Mouse (Mus musculus) limb, embryonic 11.5 days (tissue): ENCODE data around the gene Slc29a2. TPM values are rescaled to one million over a fixed set of nuclear protein-coding genes. Genes with fewer than 3 reads are reported as not detected.

Experiments
- ATAC-seq: fragments of 200-750 bp; cut with Nextera tagmentation; 2 replicates; pipeline ENCODE4 v1.8.0; 2017; ENCODE audit warnings: low read depth; ENCODE audit not compliant: insufficient number of reproducible peaks, low FRiP score, low TSS enrichment
- DNase-seq: peaks from one replicate; pipeline ENCODE4 v3.0.0-alpha.2; 2015; ENCODE audit warnings: low spot score
- H3K27ac ChIP-seq: fragments of 300-500 bp; sonication (generic); replicated peaks from 2 replicates; pipeline ENCODE4 v1.5.1; 2014; ENCODE audit warnings: low read depth, mild to moderate bottlenecking, low read length
- H3K27me3 ChIP-seq: fragments of 300-500 bp; sonication (generic); 2 replicates; pipeline ENCODE4 v1.6.1; 2014; ENCODE audit warnings: mild to moderate bottlenecking, low read length, mixed read lengths; ENCODE audit not compliant: control insufficient read depth, insufficient read depth
- H3K36me3 ChIP-seq: fragments of 300-500 bp; sonication (generic); 2 replicates; pipeline ENCODE4 v1.6.1; 2014; ENCODE audit warnings: mild to moderate bottlenecking, low read length, moderate library complexity, mixed read lengths; ENCODE audit not compliant: control insufficient read depth, insufficient read depth
- H3K4me1 ChIP-seq: fragments of 300-500 bp; sonication (generic); 2 replicates; pipeline ENCODE4 v1.6.1; 2014; ENCODE audit warnings: low read length, mixed read lengths; ENCODE audit not compliant: control insufficient read depth, insufficient read depth
- H3K4me2 ChIP-seq: fragments of 300-500 bp; sonication (generic); 2 replicates; pipeline ENCODE4 v1.6.1; 2014; ENCODE audit warnings: low read depth, mild to moderate bottlenecking, moderate library complexity; ENCODE audit not compliant: severe bottlenecking
- H3K4me3 ChIP-seq: fragments of 300-500 bp; sonication (generic); 2 replicates; pipeline ENCODE4 v1.5.1; 2014; ENCODE audit warnings: low read depth, low read length
- H3K9ac ChIP-seq: fragments of 300-500 bp; sonication (generic); 2 replicates; pipeline ENCODE4 v1.6.1; 2014; ENCODE audit warnings: mild to moderate bottlenecking, low read length
- H3K9me3 ChIP-seq: fragments of 300-500 bp; sonication (generic); 2 replicates; pipeline ENCODE4 v1.6.1; 2016; ENCODE audit warnings: low read length; ENCODE audit not compliant: control insufficient read depth
- WGBS: fragments of 180-500 bp; shearing (Covaris S2); extraction: QIAGEN DNeasy Blood & Tissue Kit; methylation state at CpG from one replicate; pipeline ENCODE4 v1.1.7; 2014; 5-methylcytosine and 5-hydroxymethylcytosine counted together
- polyA plus RNA-seq: library from polyadenylated mRNA; unstranded; fragments of >200 nt; fragmentation: Nextera tagmentation; extraction: Ambion mirVana; gene quantifications from 2 replicates; pipeline ENCODE4 v1.2.1, GENCODE M21; 2014

Slc29a2 gene
- polyA plus RNA-seq, 1 experiment from 2014 or later = 5.0 TPM

- H3K4me2 ChIP-seq = no peak overlapping the region
- DNase-seq = no peak
- H3K36me3 ChIP-seq = no peaks in the 10 kb centered on the region
- WGBS = 25% methylated on average over 16 of the region's 16 CpGs
- no peaks in the 10 kb centered on the region for H3K9me3 ChIP-seq
- no peak overlapping the region for H3K9ac ChIP-seq
- peaks cover 45% of the 10 kb centered on the region for H3K4me1 ChIP-seq
- no peak overlapping the region for H3K4me3 ChIP-seq
- no peak overlapping the region for H3K27ac ChIP-seq
- peaks cover 8% of the 10 kb centered on the region for H3K27me3 ChIP-seq
- no peak for ATAC-seq
These were observed 34.5 kb downstream of the Slc29a2 start for GRCm38 (mm10) chr19:5057876-5058775.

DNA sequence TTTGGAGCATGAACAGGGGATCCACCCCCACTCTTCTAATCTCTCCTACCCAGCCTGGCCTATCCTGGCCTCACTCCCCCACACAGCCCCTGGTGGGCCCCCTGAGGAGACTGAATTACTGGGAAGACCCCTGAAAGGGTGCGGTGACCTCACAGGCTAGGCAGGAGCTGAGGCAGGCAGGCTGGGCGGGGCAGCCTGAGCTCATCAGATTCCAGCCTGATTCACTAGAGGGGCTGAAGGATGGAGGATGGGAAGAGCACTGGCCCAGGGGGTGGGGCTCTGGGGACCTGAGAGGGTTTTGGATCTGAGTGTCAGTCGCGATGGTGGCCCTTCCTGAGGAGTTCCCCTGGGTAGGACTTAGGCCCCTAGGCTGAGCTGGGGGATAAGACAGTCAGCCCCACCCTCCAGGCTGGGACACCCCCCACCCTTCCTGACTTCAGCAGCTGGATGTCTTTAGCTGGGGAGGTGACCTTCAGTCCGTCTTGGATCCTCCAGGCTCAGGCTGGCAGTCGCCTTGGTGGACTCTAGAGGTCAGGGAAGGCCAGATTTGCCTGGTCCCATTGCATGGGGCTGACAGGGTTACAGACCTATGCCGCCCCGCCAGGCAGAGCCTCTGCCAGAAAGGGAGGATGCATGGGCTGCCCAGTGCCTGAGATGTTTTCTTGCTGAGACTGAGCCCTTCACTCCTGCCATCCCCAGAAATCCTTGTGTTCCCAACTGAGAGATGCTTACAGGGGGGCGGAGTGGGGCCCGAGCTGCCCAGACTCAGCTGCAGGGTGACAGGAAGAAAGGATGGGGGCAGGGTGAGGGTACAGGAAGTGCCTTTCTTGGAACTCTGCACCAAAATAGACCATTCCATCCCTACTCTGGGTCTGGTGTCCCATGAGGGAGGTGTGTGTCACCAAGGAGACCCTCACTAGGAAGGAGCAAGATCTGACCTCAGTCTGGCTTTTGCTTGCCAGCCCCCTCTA lies 35.4 kb downstream of the Slc29a2 start:
- Histone ChIP-seq H3K36me3 (no peaks in the 10 kb centered on the region), H3K4me1 (peaks cover 45% of the 10 kb centered on the region), H3K27ac (peak overlapping the region; percentile 36; the same call in 1 of the 2 replicates), H3K4me3 (no peak overlapping the region), H3K9ac (peak overlapping the region; percentile 3; the same call in 1 of the 2 replicates), H3K4me2 (no peak overlapping the region), H3K27me3 (no peaks in the 10 kb centered on the region), H3K9me3 (no peaks in the 10 kb centered on the region)
- no peak for DNase-seq
- WGBS = 12% methylated on average over 10 of the region's 10 CpGs
- ATAC-seq = no peak

- DNase-seq (peak; percentile 69), ATAC-seq (peak; percentile 48)
- H3K4me1 ChIP-seq = peaks cover 47% of the 10 kb centered on the region
- no peak overlapping the region for H3K4me3 ChIP-seq
- no peaks in the 10 kb centered on the region for H3K27me3 ChIP-seq
- no peak overlapping the region for H3K9ac ChIP-seq
- no peaks in the 10 kb centered on the region for H3K36me3 ChIP-seq
- H3K9me3 ChIP-seq = no peaks in the 10 kb centered on the region
- H3K27ac ChIP-seq = peak overlapping the region; percentile 18; the same call in 1 of the 2 replicates
- WGBS = 29% methylated on average over 5 of the region's 5 CpGs
- no peak overlapping the region for H3K4me2 ChIP-seq
These were observed 37.0 kb downstream of the Slc29a2 start for GRCm38 (mm10) chr19:5060365-5061330.

DNA sequence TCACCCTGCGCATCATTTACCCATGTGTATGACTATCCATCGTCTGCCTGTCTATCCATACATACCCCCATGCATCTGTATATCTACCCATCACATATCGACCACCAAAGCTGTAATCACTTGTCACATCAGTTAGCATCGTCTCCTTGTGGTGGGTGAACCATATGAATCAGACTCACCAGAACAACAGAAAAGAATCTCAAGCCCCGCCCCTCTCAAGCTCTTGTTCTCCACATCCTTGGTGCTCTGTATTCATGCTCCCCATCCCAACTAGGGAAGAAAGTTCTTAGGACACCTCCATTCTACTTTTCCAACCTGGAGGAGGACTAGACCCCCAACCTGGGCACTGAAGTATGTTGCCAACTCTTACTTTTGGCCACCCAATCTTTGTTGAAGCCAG lies 38.4 kb downstream of the Slc29a2 start:
- Histone ChIP-seq H3K4me1 (peaks cover 42% of the 10 kb centered on the region), H3K27ac (no peak overlapping the region), H3K4me3 (no peak overlapping the region), H3K9me3 (no peaks in the 10 kb centered on the region), H3K27me3 (no peaks in the 10 kb centered on the region), H3K36me3 (no peaks in the 10 kb centered on the region), H3K4me2 (no peak overlapping the region), H3K9ac (no peak overlapping the region)
- 84% methylated on average over 5 of the region's 5 CpGs for WGBS
- ATAC-seq (no peak), DNase-seq (no peak)

- no peak for DNase-seq
- Histone ChIP-seq H3K4me3 (no peak overlapping the region), H3K27me3 (no peaks in the 10 kb centered on the region), H3K4me2 (no peak overlapping the region), H3K27ac (no peak overlapping the region), H3K9me3 (no peaks in the 10 kb centered on the region), H3K9ac (no peak overlapping the region), H3K36me3 (no peaks in the 10 kb centered on the region), H3K4me1 (peaks cover 46% of the 10 kb centered on the region)
- ATAC-seq = no peak
- 31% methylated on average over 6 of the region's 6 CpGs for WGBS
These were observed 38.8 kb downstream of the Slc29a2 start for GRCm38 (mm10) chr19:5062446-5062845.

- Histone ChIP-seq H3K4me2 (no peak overlapping the region), H3K4me3 (no peak overlapping the region), H3K4me1 (peaks cover 49% of the 10 kb centered on the region), H3K27ac (no peak overlapping the region), H3K9me3 (no peaks in the 10 kb centered on the region), H3K9ac (no peak overlapping the region), H3K36me3 (no peaks in the 10 kb centered on the region), H3K27me3 (0 out of 2 replicates have a peak, but pooled peaks cover 2% of the 10 kb centered on the region)
- ATAC-seq (no peak), DNase-seq (no peak)
- 70% methylated on average over 7 of the region's 7 CpGs for WGBS
These were observed 41.4 kb downstream of the Slc29a2 start for GRCm38 (mm10) chr19:5065104-5065503.

GRCm38 (mm10) chr19:5067040-5067799 lies 43.6 kb downstream of the Slc29a2 start:
- ATAC-seq = no peak
- 6% methylated on average over 15 of the region's 15 CpGs for WGBS
- Histone ChIP-seq H3K4me1 (peaks cover 53% of the 10 kb centered on the region), H3K4me3 (peak overlapping the region; percentile 57), H3K36me3 (no peaks in the 10 kb centered on the region; the same call in 1 of the 2 replicates), H3K27ac (peak overlapping the region; percentile 87), H3K27me3 (0 out of 2 replicates have a peak, but pooled peaks cover 2% of the 10 kb centered on the region), H3K9me3 (no peaks in the 10 kb centered on the region), H3K9ac (peak overlapping the region; percentile 77), H3K4me2 (peak overlapping the region; percentile 99)
- DNase-seq = peak; percentile 47
